Mouse (Mus musculus): ENCODE data around the gene Slc38a7.
"Not testable (repeated sequence)": the region's sequence is repeated elsewhere in the genome, so short reads cannot be mapped to it uniquely, and the experiment has no call there.

Slc38a7 gene

DNA sequence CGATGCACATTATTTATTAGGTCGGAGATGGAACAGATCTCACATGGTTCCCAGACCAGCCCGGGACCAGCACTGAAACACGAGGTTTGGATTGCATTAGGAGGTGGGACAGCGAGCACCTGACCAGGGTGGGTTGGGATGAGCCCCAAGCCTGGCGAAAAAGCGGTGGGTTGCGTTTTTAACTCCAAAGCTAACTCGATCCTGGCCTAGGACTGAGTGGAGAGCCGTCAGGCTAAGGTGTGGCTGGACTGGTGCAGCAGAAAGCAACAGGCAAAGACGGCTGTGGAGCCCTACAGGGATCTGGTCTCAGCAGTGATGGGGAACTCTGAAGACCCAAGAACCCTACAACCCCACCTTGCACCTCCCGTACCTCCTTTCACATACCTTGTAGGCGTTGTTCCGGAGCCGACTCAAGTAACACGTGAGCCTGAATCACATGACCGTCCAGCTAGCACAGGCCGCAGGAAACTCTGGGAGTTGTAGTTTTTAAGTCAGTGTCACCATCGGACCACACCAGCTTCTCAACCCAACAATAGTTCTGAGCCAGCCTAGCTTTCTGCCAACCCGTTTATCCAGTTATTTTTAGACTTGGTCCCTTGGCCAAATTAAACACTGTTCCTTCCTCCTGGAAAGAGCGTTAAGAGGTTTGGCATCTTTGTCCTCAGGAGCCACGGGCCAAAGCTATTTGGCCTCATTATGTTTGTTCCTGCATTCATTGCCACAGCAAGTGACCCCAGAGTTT lies at the start of gene Slc38a7:
TSS of gene Slc38a7 (minus strand) at position 438 of the 742 bp plus-strand sequence.
- DNase-seq = peak; percentile 87 to 95

- DNase-seq = peak in 1 of 2 experiments; percentile 7
These were observed 48.5 kb upstream of the Slc38a7 start for GRCm38 (mm10) chr8:95901864-95902263.

DNA sequence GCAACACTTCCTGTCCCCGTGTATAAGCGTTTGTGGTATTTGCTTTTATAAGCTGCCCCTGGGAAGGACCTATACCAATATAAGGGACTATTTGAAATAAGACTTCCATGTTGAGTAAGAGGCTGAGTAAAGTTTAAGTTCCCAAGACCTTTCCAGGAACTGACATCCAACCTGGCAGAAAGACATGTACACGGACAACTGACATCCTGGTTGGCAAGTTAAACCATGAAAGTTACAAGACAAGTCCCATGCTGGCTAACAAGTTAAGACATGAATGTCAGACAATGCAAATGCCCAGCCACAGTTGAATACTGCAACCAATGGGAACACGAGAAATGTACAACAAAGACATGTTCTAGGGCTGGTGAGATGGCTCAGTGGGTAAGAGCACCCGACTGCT lies 40.4 kb upstream of the Slc38a7 start:
- no peak for DNase-seq

DNA sequence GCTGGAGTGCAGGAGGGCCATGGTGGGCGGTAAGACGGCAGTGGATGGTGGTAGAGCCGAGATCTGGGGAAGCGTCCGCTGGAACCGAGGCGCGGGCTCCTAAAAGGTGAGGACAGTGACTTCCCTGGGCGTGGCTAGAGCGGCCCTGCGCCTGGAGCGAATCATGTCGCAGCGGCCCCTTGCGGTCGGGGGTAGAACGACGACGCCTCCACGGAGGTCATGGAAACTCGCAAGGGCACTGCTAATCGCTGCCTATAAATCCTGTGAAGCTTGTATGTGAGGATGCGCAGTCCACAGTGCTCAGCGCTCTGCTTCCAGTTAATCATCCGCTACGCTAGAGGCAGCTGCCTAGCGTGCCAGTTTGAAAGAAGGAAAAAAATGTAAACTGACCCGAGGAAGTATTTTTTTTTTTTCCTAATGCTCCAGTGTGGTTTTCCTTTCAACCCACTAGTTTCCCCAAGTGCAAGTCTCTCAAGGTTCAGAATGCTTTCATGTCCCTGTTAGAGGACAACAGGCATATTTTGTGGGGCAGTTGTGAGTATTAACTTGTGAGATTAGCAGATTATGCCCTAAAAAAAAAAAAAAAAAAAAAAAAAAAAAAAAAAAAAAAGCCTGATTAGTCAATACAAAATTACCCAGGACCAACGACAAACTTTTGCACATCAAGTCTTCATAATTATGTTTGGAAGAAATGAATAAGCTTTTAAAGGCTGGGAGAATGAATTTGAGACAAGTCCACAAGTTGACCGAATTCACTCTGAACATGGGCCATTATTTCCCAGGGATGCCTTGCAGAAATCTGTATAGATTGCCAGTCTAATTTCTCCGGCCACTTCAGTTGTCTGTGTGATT lies 35.2 kb upstream of the Slc38a7 start, which contains the start of gene Got2:
TSS of gene Got2 (minus strand) at position 263 of the 852 bp plus-strand sequence.
- DNase-seq = peak; percentile 91 to 97

GRCm38 (mm10) chr8:95887578-95888284 lies 34.4 kb upstream of the Slc38a7 start:
- peak; percentile 91 to 92 for DNase-seq

- peak; percentile 68 to 73 for DNase-seq
These were observed 33.6 kb upstream of the Slc38a7 start for GRCm38 (mm10) chr8:95886647-95887577.

DNA sequence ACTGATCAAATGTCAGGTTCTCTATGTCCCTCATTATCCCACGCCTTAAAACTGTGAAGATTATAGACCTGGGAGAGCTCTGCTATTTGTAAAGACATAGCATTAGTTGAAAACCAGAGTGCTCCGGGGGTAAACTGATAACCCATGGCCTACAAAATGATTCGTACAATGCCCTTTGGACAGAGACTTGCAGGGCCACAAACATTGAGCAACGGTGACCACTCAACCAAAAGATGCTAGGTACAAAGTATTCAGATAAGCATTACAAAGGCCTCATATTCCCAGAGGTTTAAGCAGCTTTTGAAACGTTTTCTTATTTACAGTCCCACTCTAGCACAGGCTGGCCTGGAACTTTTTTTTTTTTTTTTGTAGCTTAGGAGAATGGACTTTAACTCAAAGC lies 32.6 kb upstream of the Slc38a7 start:
- DNase-seq = peak; percentile 19 to 49

GRCm38 (mm10) chr8:95885271-95885841 lies 32.0 kb upstream of the Slc38a7 start:
- no peak for DNase-seq

DNA sequence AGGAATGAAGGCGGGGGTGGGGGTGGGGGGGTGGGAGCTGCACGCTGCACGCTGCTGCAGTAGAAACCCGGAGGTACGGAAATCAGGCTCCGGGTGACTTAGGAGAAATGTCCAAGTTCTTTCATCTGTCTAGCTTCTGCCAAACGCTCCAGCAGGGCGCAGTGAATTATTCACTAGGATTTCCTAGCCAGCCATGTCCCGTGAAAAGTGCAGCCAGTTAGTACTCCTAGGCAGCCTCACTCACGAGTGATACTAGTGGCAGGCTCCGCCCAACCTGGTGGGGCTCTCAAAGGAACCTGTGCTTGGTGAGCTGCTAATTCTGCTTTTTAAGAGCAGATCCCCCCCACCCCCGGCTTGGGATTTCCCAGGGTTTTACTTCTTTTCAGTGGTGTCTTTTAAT lies 31.2 kb upstream of the Slc38a7 start:
- DNase-seq = peak; percentile 75 to 82

DNA sequence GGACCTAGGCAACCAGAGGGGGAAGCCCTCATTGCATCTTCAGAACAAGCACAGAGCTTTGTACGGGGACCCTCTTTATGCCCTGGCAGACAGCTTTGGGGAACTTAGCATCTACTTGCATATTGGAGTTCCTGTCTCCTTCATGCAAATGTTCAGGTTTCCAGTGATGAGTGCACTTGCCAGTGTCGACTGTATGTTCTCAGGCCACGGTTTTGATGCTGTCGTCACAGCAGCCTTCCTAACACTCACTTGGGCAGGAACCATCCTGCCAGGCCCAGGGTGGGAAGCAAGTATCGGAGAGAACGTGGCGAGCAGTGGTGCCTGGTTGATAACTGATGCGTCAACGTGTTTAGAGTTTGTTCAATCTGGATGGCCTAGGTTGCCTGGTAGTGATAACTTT lies 28.9 kb upstream of the Slc38a7 start:
- no peak for DNase-seq

- DNase-seq = peak; percentile 24 to 50
These were observed 28.2 kb upstream of the Slc38a7 start for GRCm38 (mm10) chr8:95881576-95881975.

- DNase-seq = no peak
These were observed 26.5 kb upstream of the Slc38a7 start for GRCm38 (mm10) chr8:95879823-95880222.

GRCm38 (mm10) chr8:95878176-95878962 lies 25.0 kb upstream of the Slc38a7 start:
- peak; percentile 66 to 87 for DNase-seq

- no peak for DNase-seq
These were observed 21.9 kb upstream of the Slc38a7 start for GRCm38 (mm10) chr8:95875270-95875669.

GRCm38 (mm10) chr8:95871690-95872089 lies 18.4 kb upstream of the Slc38a7 start:
- no peak for DNase-seq

DNA sequence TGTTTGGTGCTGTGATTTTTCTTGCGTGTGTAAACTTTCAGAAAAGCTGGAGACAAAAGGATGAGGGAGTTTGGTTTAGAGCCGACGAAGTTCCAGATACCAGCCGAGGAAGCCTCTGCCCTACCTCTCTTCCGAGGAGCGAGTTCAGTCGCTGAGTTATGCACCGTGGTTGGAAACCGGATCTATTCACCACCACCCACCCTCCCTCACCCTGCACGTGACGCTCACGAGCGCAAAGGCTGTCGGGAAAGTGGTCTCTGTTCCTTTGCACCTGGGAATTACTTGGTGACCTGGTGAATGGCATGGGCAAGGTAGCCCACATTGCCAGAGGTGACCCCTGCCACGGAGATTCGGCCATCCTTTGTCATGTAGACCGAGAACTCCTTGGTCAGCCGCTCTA lies 11.5 kb upstream of the Slc38a7 start:
- not testable (repeated sequence) for DNase-seq

DNA sequence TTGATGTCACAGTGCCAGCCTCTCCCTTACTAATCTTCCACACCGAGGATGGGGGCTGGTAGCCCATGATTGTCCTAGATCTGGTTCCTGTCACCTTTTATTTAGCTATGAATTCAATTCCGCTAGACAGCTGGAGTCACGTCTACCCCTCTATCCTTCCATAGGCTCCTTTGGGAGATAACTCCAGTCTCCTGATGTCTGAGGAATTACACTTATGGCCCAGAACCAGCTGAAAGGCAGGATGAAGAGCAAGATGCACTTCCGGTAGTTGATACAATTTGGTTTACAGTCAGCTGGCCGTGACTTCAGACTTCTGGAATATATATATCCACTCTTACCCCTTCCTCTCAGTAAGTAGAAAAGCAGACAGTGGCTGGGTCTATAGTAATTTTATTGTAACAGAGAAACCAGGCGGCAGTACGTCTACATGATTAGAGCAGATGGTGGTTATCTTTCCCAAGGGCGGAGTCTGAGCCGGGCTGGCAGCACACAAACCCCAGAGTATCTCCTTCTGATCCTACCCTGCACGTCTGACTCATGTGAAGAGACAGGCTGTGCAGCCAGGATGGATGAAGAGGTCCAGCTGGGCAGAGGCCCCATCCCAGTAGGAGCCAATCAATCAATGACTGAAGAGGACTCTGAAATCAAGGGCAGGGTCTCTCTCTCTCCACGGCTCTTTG lies 10.6 kb upstream of the Slc38a7 start:
- DNase-seq = not testable (repeated sequence)

DNA sequence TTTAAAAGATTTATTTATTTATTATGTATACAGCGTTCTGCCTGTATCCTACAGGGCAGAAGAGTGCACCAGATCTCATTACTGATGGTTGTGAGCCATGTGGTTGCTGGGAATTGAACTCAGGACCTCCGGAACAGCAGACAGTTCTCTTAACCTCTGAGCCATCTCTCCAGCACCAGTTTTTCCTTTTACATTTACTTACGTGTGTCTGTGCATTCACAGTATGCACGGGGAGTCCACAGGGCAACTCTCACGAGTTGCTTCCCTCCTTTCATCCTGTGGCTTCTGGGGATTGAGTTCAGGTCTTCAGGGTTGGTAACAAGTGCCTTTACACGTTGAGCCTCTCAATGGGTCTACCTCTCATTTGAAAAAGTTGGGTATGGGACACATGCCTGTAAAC lies 835 bp upstream of the Slc38a7 start:
- DNase-seq = no peak

DNA sequence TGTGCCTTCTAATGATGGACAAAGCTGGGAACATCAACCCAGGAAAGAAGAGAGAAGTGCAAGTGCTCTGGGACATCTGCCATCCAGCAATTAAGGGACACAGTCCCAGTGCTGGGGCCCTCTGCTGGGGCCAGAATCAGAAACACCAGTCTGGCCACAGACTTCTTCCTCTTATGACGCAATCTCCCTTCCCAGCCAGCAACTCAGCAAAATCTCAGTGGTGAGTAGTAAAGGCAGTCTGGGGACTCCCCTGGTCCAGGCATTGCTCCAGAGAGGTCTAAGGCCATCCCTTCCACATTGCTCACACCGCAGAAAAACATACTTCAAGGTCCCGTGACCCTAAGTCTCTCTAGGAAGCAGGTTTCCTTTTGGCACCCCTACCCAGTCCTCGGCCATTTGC lies 1.0 kb downstream of the Slc38a7 start:
- peak; percentile 69 to 71 for DNase-seq

- no peak for DNase-seq
These were observed 3.0 kb downstream of the Slc38a7 start for GRCm38 (mm10) chr8:95850326-95850725.
